Mouse (Mus musculus): ENCODE results near the gene Cfap126.
"Not testable (repeated sequence)": the region's sequence is repeated elsewhere in the genome, so short reads cannot be mapped to it uniquely, and the experiment has no call there.

DNA sequence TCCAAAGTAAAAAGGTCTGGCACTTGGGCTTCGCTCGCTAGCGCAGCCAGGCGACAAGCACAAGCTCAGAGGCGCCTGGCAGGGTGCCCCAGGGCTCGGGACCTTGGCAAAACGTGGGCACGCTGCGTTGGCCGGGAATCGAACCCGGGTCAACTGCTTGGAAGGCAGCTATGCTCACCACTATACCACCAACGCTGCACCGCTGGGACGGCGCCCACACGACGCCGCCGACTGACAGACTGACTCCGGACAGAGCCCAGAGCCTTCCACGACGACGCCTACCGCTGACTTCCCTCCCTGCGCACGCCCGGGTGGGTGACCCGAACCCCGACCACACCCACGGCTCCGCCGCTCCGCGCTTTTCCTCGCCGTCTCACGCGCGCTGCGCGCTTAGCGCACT, 33.9 kb upstream of the Cfap126 start:
- not testable (repeated sequence) for TF ChIP-seq CTCF (conservative IDR thresholded peaks at IDR 0.05; ENCODE audit: insufficient read depth, insufficient read length, low read depth, low read length); POLR2A (IDR thresholded peaks at IDR 0.05; ENCODE audit: low read depth, low read length)

Measured in kidney, adult 2 months (tissue).